Mouse (Mus musculus) urinary bladder, adult 18-20 months (tissue): ENCODE data around the gene Vmn2r33.
"Not testable (repeated sequence)": the region's sequence is repeated elsewhere in the genome, so short reads cannot be mapped to it uniquely, and the experiment has no call there.

ENCODE experiments used
- DNase-seq, 2 experiments: peaks; one replicate each; pipeline ENCODE4 v3.0.0; 2022; ENCODE audit warnings: low spot score in 2 of 2, mixed read lengths in 2 of 2

Gene Vmn2r33

GRCm38 (mm10) chr7:7566686-7567085, at the start of gene Vmn2r33:
Gene Vmn2r33 (minus strand): TSS chr7:7566786.
- not testable (repeated sequence) for DNase-seq
